Mouse (Mus musculus) cerebellum, postnatal 10 days (tissue): ENCODE results near the gene Atn1.

Experiments
- DNase-seq, 2 experiments: peaks; one replicate each; pipeline ENCODE4 v3.0.0; 2021; ENCODE audit warnings: mixed read lengths in 2 of 2

Atn1 gene

DNA sequence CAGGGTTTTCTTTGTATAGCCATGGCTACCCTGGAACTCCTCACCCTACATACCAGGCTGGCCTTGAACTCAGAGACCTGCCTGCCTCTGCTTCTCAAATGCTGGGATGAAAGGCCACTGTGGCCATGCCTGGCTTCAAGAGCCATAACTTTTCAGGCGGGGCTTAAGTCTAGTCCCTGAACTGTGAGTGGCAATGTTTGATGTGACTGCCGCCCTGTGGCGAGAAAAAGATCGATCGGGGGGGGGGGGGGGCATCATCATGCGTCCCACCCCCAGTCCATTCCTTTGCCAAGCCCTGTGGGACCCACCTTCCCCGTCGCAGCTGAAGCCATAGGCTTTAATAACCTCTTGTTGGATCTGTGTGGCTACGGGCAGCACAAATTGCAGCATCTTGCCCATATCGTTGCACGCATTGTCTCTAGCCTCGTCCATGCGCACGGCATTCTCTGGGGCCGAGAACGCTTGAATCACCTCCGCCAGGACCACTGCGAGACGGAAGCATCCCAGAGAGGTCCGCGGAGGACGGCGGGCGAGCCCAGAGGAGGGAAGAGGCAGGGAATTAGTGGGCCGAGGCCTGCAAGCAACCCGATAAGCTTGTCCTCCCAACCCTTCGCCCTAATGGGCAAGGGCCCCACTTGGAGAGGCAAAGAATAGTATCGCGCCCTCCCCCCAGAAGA lies 16.0 kb downstream of the Atn1 start:
- DNase-seq: peak; percentile 70 to 81

DNA sequence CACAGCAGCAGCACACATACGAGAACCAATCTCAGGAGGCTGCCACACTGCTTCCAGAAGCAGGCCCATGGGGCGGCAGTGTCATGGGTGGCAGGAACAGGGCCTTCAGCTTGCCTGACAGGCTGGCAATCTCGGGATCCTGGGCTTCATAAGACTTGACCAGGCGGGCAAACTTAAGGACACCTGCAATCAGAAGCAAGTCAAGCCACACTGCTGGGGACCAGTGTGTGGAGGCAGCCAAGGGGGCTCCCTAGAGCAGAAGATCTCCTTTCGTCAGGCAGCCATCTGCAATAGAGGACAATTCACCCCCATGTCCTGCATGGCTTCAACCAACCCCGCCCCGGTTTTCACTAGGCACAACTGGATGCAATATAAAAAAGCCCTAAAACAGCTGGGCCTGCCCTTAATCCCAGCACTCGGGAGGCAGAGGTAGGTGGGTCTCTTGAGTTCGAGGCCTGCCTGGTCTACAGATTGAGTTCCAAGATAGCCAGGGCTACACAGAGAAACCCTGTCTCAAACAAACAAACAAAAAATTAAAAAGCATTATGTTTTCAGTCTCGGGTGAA lies 17.0 kb downstream of the Atn1 start:
- DNase-seq: no peak

DNA sequence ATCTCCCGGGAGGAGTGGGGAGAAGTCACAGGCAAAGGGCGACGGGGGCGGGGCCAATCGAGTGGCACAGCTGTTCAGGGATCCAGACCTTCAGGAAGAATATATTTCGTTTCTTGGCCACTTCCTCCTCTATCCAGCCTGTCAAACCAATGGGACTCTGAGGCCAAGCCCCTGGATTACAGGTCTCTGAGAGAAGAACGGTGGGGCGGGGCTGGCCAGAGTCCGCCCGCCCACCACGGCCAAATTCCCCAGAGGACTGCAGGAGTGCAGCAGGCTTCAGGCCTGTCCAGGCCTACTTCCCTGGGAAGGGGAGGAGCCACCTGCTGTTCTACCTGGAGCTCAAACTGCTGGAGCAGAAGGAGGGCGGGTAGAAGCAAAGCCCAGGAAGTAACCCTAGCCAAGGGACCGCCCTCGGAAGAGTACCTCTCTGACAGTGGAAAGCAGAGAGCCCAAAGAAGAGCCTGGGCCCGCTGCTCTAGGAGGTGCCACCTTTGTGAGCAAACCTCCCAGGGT lies 17.8 kb downstream of the Atn1 start, which contains the start of gene Ptpn6:
Gene Ptpn6 (minus strand): TSS at position 204 of the 513 bp plus-strand sequence.
- DNase-seq: no peak

DNA sequence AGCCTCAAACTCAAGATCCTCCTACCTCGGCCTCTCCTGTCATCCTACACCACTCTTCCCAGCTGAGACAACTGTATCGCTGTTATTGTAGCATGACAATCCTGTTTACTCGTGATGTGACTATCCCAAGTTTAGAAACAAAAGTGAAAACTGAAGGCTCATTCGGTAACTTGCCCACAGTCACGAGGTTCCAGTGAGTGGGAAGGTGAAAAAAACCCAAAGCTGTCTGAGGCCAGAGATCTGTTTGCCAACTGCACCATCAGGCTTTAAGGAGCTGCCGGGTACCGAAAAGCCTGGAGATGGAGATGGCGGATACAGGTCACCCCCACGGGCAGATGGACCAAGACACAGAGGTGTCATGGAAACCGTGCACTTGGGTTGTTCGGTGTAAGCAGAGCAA lies 19.3 kb downstream of the Atn1 start:
- no peak for DNase-seq

DNA sequence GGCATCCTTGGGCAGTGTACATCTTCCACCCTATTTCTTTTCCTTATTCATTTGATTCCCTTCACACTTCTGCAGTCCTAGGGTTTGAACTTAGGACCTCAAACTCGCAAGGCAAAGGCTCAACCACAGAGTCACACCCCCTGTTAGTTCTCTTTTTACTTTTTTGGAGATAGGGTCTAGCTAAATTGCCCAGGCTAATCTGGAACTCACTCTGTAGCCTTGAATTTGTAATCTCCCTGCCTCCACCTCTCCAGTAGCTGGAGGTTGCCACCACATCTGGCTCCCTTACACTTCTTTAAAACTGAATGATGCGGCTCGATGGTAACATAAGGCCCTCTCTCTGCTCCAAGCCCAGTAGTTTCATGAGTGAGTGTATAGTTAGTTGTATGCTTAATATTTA lies 21.9 kb downstream of the Atn1 start:
- no peak for DNase-seq

DNA sequence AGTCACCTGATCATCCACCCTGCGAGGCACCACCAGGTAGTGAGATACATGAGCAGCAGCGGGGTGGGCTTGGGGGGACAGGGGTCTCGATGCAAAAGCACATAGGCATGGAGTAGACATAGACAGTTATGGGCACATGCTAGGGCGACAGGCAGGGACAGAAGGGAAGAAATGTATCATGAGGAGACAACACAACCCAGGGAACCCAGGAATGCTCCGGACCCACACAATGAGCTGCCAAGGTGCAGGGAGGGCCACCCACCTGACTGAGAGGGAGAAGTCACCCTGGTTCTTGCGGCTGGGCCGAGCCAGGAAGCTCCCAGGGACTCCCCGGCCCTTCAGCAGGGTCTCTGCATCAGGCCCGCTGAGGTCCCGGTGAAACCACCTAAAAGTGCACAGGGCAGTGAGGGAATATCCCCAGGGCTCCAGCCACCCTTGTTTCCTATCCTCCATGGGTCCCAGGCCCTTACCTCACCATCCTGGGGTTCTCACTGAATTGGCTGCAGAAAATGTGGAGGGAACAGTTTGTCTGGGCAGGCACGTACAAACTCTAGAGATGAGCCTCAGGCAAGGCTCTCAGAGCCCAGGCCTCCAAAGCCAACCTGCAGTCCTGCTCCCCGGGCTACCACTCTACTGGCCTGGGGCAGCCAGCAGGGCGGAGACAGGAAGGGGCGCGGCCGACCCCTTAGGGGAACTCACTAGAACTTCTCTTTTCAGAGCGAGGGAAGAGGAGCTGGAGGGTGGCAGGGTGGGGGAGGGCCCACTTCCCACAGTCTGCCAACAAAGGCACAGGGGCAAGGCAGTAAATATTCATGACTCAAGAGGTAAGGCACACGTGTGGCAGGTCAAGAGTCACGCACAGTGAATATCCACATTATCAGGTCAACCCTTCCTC lies 23.6 kb downstream of the Atn1 start:
- DNase-seq: no peak

DNA sequence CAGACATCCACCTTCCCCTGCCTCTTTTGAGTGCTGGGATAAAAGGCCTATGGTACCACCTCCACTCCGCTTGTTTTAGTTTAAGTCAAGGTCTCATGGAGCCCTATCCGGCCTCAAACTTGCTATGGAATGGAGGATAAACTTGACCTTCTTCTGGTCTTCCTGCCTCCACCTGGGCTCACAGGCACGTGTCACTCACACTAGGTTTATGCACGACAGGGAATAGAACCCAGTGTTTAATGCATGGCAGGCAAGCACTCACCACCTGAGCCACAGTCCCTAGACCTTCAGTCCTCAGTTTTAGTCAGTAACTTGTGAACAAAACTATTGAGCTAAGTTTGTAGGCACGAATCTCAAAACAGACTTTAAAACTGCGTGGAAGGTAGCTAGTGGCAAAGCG lies 25.3 kb downstream of the Atn1 start:
- no peak for DNase-seq

DNA sequence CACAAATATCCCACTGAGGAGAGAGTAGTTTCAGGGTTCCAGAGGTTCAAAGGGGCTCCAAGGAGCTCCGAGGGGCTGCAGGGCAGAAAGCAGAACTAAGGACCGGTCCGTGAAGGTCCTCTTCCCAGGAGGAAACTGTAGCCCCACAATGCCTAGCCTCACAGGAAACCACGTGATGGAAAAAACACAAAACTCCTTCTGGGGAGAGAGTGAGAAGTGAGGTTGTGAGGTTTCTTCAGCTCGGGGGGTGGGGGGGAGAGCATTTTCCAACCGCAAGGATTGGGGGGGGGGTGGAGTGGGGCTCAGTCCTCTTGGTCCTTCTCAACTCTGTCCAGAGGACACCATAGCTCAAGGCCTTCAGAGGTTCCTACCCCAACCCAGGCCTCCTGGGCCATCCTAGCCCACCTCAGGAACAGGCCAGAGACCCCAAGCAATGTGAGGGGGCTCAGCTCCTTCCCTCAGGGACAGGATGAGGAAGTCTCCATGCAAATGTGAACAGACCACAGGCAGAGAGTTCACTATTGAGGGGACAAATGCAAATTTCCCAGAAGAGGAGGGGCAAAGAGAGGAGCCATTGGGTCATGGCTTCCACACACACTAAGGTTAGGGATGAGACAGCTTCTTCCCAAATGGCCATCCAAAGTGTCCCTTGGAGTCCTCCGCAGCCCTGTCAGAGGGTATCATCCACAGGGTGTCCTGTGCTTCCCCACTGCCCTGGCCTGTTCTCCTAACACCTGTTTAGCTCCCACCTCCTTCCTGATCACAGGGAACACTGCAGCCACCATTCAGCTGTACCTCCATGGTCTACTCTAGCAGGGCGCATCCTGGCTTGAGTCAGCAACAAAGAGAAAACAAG lies 26.2 kb downstream of the Atn1 start:
- DNase-seq: no peak

DNA sequence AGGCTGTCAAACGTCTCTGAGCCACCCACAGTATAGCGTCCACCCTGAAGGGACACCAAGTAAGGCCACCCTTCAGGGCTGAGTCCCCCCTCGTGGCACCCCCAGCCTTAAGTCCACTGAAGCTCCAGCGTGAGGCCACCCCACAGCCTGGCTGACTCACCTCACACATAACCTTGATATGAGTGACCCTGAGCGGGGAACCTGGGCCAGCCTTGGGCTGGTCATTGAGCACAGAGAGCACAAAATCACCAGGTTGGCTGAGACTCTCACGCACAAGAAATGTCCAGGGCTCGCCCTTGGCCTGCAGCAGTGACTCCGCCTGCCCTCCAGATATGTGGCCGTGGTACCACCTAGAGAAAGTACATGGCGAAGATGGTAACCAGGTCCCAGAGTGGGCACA lies 27.7 kb downstream of the Atn1 start:
- no peak for DNase-seq

DNA sequence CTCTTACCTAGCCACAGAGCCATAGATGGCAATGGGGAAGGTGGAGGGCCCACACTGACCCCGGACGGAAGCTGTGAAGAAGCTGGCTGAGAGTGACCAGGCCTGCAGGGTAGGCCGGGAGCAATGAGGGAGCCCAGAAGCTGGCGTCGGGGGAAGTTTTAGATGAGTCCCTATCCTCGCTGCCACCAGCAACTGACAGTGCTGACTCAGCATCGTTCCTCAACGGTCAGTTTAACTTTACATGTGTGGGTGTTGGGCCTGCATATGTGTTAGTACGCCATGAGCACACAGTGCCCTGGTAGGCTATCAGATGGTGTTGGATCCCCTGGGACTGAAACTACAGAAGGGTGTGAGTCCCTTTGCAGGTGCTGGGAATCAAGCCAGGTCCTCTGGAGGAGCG lies 31.9 kb downstream of the Atn1 start:
- no peak for DNase-seq

DNA sequence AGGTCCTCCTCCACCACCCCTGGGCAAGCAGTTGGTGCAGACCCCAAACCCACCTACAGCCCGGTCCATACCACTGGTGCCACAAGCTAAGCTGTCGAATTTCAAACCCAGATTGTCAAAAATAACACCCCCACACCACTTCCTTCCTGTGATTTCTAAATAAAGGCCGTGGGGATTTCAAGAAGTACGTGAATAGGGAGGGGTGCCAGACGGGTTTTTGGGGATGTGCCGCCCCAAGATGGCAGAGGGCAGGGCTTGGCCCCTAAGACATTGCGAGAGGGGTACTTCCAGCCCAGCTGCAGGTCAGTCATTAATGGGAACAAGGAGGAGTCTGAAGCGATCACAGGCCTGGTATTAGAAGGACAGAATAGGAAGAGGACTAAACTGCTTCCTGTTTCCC lies 32.8 kb downstream of the Atn1 start:
- DNase-seq: no peak

DNA sequence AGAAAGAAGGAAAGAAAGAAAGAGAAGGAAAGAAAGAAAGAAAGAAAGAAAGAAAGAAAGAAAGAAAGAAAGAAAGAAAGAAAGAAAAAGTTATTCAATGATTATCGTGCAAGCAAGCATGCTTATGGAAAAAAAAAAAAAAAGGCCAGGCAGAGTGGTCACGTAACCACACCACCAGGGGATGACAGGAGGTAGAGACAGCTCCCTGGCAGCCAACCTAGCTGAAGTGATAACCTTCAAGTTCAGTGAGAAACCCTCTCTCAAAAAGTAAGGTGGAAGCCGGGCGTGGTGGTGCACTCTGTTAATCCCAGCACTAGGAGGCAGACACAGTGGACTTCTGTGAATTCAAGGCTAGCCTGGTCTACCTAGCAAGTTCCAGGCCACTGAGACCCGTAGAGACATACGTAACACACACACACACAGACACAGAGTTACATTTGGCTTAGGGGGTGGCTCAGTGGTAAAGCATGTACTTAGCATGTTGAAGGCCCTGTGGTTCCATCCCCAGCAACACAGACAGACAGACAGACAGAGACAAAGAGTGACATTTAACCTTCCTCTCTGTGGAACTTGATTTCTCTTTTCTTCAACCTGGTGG lies 33.3 kb downstream of the Atn1 start:
- DNase-seq: no peak

DNA sequence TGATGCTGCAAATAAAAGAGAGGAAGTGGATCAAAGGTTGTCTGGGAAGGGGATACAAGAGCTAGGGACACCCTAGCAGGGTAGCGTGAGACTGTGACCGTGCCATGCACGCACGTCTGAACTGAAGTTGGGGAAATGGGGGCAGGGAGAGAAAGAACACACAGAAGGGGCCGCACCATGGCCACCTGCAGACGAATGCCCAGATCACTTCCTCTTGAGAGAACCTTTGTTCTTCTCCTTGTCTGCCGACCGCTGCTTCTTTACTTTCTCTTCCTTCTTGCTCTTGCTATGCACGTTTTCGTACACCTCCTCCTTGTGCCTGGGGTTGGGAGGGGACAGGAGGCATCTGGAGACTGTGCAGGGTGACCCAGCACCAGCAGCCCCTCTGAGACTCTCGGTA lies 35.4 kb downstream of the Atn1 start:
- DNase-seq: no peak

DNA sequence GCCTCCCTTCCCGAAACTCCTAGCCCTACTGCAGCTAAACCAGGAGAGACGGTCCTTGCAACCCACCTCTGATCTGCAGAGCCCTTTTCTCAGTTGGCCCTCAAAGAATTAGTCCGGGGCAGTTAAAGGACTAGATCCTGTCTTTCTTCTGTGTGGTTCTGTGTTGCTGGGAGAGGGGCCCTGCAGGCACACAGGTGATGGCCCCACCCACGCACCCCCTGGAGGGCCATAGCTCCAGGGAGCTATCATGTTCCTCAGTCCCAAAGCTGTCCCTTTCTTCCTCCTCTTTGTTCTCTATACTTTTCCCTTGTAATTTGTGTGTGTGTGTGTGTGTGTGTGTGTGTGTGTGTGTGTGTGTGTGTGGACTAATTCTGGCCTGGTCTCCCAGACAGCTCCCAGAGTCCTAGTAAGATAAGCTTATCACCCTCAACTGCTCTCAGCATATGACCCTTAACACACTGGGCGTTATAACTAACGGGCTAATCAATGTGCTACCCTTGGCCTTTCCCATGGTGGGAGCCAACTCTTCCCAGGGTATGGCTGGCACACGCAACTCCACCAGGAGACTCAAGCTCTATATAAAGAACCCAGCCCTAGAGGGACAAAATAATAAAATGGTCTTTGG lies 36.9 kb downstream of the Atn1 start:
- no peak for DNase-seq

DNA sequence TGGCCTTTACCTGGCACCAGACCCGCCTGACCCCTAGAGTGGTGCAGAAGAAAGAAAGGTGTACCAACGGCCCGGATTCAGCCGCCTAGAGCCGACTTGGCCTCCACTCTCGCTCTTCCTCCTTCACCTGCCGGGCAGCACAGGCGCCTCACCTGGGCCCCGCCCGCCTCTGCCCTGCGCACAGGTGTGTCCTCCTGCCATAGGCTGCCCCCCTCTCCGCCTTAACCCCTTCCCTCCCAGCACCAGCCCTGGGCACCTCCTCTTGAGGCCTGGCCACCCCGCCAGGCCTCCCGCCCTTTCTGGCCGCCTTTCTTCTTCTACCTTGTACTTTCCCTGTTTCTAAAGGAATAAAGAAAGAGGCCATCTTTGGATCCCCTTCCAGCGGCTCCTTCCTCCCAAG lies 37.6 kb downstream of the Atn1 start:
- DNase-seq: no peak

DNA sequence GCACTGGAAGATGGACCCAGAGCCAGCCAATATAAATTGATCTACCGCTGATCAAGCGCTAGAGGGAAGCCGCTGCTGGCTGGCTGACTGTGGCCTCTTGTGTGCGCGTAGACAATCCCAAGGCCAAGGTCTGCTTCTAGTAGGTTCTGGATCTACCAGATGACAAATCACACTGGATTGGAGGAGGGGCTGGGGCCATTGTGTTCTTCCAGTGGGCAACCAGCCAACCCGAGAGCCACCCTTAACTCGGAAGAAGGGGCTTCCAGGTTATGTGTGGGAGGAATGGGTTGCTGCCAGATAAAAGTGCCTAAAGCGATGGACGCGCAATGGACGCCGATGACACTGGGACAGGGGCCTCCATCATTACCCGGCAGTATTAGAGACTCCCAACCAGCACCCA lies 38.4 kb downstream of the Atn1 start:
- no peak for DNase-seq

DNA sequence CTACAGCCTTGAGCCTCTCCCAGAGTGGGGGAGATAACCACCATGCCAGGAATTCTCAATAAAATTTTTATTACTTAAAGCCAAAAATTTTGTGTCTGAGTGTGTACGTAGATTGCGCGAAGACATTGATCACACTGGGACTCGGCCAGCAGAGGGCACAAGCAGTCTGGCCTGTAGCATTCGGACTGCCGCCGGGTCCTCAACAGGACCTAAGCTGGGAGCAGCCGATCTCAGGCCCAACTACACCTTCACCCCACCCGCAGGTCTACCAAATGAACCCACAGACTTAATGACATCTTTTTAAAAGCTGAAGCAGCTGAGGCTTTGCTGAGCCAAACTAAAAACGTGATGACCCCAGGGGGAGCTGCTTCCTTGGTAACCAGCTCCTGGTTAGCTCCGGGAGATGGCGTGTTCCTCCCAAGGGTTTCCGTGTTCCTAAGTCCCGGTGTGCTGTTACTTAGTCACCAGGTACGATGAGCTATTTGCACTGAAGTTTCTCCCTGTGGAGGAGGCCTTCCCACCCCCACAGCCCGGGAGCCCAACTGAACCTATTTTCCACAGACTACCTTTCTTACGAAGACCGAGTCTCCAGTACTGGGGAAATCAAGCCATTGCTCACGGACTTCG lies 39.3 kb downstream of the Atn1 start:
- DNase-seq: peak; percentile 66

DNA sequence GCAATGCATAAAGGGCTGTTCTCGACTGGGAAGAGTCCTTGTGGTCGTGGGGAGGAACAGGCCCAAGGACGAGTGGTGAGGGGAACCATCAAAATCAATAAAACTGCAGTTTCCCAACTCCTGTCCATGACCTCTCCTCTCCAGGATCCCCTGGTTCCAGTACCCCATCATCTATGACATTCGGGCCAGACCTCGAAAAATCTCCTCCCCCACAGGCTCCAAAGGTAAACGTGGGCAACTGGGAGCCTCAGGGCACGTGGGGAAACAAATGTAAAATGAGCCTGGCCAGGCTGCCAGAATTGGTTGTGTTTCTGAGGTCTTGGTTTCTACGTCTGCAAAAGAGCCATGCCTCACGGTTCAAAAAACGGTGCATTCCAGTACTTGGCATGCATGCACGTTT lies 43.4 kb downstream of the Atn1 start:
- DNase-seq: no peak

DNA sequence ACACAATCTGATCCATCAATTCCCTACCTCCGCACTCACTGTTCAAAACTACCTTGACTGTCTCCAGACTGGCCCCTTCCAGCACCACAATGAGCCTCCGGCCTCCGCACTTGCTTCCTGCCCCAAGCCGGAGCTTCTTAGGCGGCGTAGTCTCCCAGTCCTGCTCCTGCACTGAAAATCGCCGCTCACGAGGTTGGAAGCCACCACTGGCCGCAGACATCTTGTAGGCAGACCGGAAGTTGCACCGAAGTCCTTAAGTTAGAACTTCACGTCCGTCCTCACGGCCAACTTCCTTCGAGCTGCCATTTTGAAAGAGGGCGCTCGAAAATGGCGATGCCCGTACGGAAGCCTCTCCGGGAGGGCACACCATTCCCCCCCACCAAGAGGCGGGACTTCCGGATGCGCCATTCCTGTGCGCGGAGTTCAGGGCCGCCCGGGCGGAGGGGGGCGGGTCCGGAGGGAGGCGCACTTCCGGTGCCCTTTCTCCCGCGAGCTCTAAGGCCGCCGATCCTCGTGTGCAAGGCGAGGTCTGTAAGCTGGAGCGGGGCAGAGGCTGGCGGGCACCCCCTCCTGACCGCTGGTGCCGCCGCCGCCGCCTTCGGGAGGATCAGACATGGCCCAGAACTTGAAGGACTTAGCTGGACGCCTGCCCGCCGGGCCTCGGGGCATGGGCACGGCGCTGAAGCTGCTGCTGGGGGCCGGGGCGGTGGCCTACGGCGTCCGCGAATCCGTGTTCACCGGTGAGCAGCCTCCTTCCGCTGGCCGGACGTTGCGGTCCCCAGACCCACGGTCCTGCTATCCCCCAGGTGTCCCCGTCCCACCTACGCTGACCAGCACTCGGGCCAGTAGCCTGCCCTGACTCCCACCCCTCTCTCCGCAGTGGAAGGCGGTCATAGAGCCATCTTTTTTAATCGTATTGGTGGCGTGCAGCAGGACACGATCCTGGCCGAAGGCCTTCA lies 44.2 kb downstream of the Atn1 start, which contains the start of the genes Emg1 and Phb2:
Gene Emg1 (minus strand): TSS at position 355 of the 959 bp plus-strand sequence.
Gene Phb2 (plus strand): TSS at position 513 of the 959 bp plus-strand sequence.
- DNase-seq: peak; percentile 99
